14 mouse cellular contexts compared by ENCODE assay signal in the genomic region with DNA sequence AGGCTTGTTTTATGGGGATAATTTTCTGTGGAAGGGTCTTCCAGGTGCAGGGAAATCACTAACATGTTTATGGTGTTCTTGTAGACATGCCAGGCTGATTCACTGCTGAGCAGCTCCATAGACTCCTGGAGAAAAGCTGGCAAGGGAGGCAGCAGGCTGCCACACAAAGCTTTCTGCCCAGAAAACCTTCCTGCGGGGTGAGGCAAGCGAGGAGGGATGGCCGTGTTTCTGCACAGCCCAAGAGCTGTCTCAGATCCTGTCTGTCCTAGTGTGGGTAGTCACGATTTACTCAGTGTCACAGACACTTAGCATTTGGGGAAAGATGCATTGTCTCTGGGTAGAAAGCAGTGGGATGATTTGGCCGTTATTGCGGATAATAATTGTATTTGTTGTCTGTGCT.
A peak's percentile ranks its signal among the peaks of the same experiment; 100 is the strongest.
DNase-seq lines count a peak whose midpoint lies in the region; ATAC-seq and TF ChIP-seq lines count a peak whose summit lies in the region.
"Had no signal": no experiment of that assay in that cellular context is flagged by ENCODE, and none has a peak within 500 bp of the region (broad histone marks: within the 10 kb centered on the region; RNA-seq: fewer than 3 reads in every experiment).

No protein-coding gene starts in this region.

- H3K27me3 ChIP-seq in midbrain, embryonic 13.5 days = no peaks in the 10 kb centered on the region
- H3K27me3 ChIP-seq in midbrain, embryonic 11.5 days (ENCODE audit: control insufficient read depth, insufficient read depth, low read length) = no peaks in the 10 kb centered on the region

- no peak overlapping the region for H3K9ac ChIP-seq in midbrain, embryonic 13.5 days (replicated peaks)
- no peak overlapping the region for H3K9ac ChIP-seq in midbrain, embryonic 11.5 days (ENCODE audit: low read length)

- WGBS in midbrain, embryonic 13.5 days = 56% methylated on average over 6 of the region's 6 CpGs
- 81% methylated on average over 6 of the region's 6 CpGs for WGBS in midbrain, embryonic 11.5 days

- H3K36me3 ChIP-seq in midbrain, embryonic 13.5 days = no peaks in the 10 kb centered on the region
- no peaks in the 10 kb centered on the region for H3K36me3 ChIP-seq in midbrain, embryonic 11.5 days (ENCODE audit: control insufficient read depth, insufficient read depth, low read length)
- H3K36me3 ChIP-seq: heart, embryonic 10.5 days had no signal

- no peak overlapping the region for H3K4me2 ChIP-seq in midbrain, embryonic 13.5 days (replicated peaks)
- H3K4me2 ChIP-seq in midbrain, embryonic 11.5 days = no peak overlapping the region

- no peaks in the 10 kb centered on the region for H3K9me3 ChIP-seq in midbrain, embryonic 13.5 days
- no peaks in the 10 kb centered on the region for H3K9me3 ChIP-seq in midbrain, embryonic 11.5 days (ENCODE audit: control insufficient read depth, low read length)
- H3K9me3 ChIP-seq: heart, embryonic 10.5 days had no signal

- no peak for TF ChIP-seq CTCF in layer of hippocampus, adult 2 months (conservative IDR thresholded peaks at IDR 0.05)

- no peak for ATAC-seq in midbrain, embryonic 13.5 days
- no peak for ATAC-seq in midbrain, embryonic 11.5 days (ENCODE audit: low FRiP score)
- ATAC-seq: inflammation-experienced regulatory T-cells, adult 6 months had no signal

- H3K4me1 ChIP-seq in midbrain, embryonic 13.5 days (replicated peaks) = peaks cover 4% of the 10 kb centered on the region; the same call in 1 of the 2 replicates
- H3K4me1 ChIP-seq in midbrain, embryonic 11.5 days (ENCODE audit: control insufficient read depth, insufficient read depth, low read length) = no peaks in the 10 kb centered on the region; the same call in 1 of the 2 replicates
- H3K4me1 ChIP-seq: heart, embryonic 10.5 days had no signal

- H3K4me3 ChIP-seq in midbrain, embryonic 13.5 days (replicated peaks) = no peak overlapping the region
- H3K4me3 ChIP-seq in midbrain, embryonic 11.5 days (ENCODE audit: low read depth, low read length) = no peak overlapping the region
- peak overlapping the region; percentile 22; the same call in 1 of the 2 replicates for H3K4me3 ChIP-seq in layer of hippocampus, adult 2 months
- H3K4me3 ChIP-seq: erythroblast, embryonic 14.5 days; heart, embryonic 10.5 days had no signal

- peak; percentile 4 to 12 for DNase-seq in cerebellum, postnatal 36 days
- no peak for DNase-seq in cerebellum, adult 9-11 months
- no peak for DNase-seq in midbrain, embryonic 11.5 days (ENCODE audit: low spot score, missing footprints)
- peak; percentile 15 to 41 for DNase-seq in layer of hippocampus, adult 2 months (ENCODE audit: low spot score in 2 of 2)
- peak; percentile 35 for DNase-seq in right cerebral cortex, postnatal 25 days
- no peak for DNase-seq in thymus, postnatal 4 days
- DNase-seq in kidney, adult 11 months = no peak
- DNase-seq: kidney, postnatal 25 days; liver; lung, postnatal 14 days had no signal

- H3K27ac ChIP-seq in midbrain, embryonic 13.5 days = peak overlapping the region; percentile 78
- no peak overlapping the region for H3K27ac ChIP-seq in midbrain, embryonic 11.5 days (ENCODE audit: low read depth, low read length)
- H3K27ac ChIP-seq in layer of hippocampus, adult 2 months = peak overlapping the region; percentile 40; the same call in 1 of the 2 replicates
- H3K27ac ChIP-seq: heart, embryonic 10.5 days had no signal

Comparison
In these comparisons a context has a peak if more than half of its experiments do, and no peak if none do; other contexts are left out.
1. DNase-seq: peak in cerebellum, postnatal 36 days (2 of 2), layer of hippocampus, adult 2 months (2 of 2) and right cerebral cortex, postnatal 25 days (single experiment); none in cerebellum, adult 9-11 months (single experiment), midbrain, embryonic 11.5 days (single experiment), thymus, postnatal 4 days (single experiment) and kidney, adult 11 months (single experiment).